Mouse (Mus musculus): ENCODE measurements around the gene Notum. TPM values are rescaled to one million over a fixed set of nuclear protein-coding genes. Genes with fewer than 3 reads are reported as not detected.
A peak's percentile ranks its signal among the peaks of the same experiment; 100 is the strongest.

Gene Notum
- polyA plus RNA-seq, 1 experiment from 2014 or later = 1.4 TPM

- WGBS = 93% methylated on average over 6 of the region's 6 CpGs
- no peak overlapping the region for H3K27ac ChIP-seq
- H3K4me3 ChIP-seq = no peak overlapping the region
- ATAC-seq (replicated peaks) = no peak
- no peak overlapping the region for H3K9ac ChIP-seq
- H3K9me3 ChIP-seq = no peaks in the 10 kb centered on the region
- H3K4me1 ChIP-seq = peaks cover 22% of the 10 kb centered on the region
- H3K27me3 ChIP-seq (replicated peaks) = no peaks in the 10 kb centered on the region
- H3K36me3 ChIP-seq (replicated peaks) = peaks cover 37% of the 10 kb centered on the region
- no peak overlapping the region for H3K4me2 ChIP-seq
These were observed 38.2 kb downstream of the Notum start for GRCm38 (mm10) chr11:120622805-120623204.

GRCm38 (mm10) chr11:120620195-120620594 lies 40.8 kb downstream of the Notum start:
- no peak overlapping the region for H3K27ac ChIP-seq
- no peak for ATAC-seq (replicated peaks)
- no peak overlapping the region for H3K4me3 ChIP-seq
- no peak overlapping the region for H3K4me2 ChIP-seq
- no peaks in the 10 kb centered on the region for H3K9me3 ChIP-seq
- WGBS = 93% methylated on average over 14 of the region's 14 CpGs
- peaks cover 33% of the 10 kb centered on the region for H3K36me3 ChIP-seq (replicated peaks)
- no peaks in the 10 kb centered on the region for H3K27me3 ChIP-seq (replicated peaks)
- no peak overlapping the region for H3K9ac ChIP-seq
- H3K4me1 ChIP-seq = peaks cover 38% of the 10 kb centered on the region

GRCm38 (mm10) chr11:120618619-120619535 lies 42.1 kb downstream of the Notum start:
- peaks cover 33% of the 10 kb centered on the region for H3K36me3 ChIP-seq (replicated peaks)
- H3K27me3 ChIP-seq (replicated peaks) = no peaks in the 10 kb centered on the region
- H3K27ac ChIP-seq = 0 out of 2 replicates have a peak overlapping the region, but pooled peaks have one; percentile 91
- H3K4me3 ChIP-seq = no peak overlapping the region
- WGBS = 95% methylated on average over 25 of the region's 25 CpGs
- H3K9me3 ChIP-seq = no peaks in the 10 kb centered on the region
- ATAC-seq (replicated peaks) = no peak
- peaks cover 31% of the 10 kb centered on the region for H3K4me1 ChIP-seq
- H3K9ac ChIP-seq = no peak overlapping the region
- no peak overlapping the region for H3K4me2 ChIP-seq

- Histone ChIP-seq H3K4me2 (peak within 1 kb of the TSS; percentile 74), H3K27ac (peak within 1 kb of the TSS; percentile 91), H3K4me3 (peak within 1 kb of the TSS; percentile 73), H3K9me3 (no peaks in the 10 kb centered on the region), H3K27me3 (replicated peaks) (no peaks in the 10 kb centered on the region), H3K9ac (peak within 1 kb of the TSS; percentile 84), H3K4me1 (peaks cover 24% of the 10 kb centered on the region), H3K36me3 (replicated peaks) (peaks cover 32% of the 10 kb centered on the region)
- under 1% methylated on average over 56 of the region's 56 CpGs for WGBS
- ATAC-seq (replicated peaks) = peak; percentile 95
These were observed 43.4 kb downstream of the Notum start, which contains the start of gene Pcyt2 for GRCm38 (mm10) chr11:120617519-120618112. Gene Pcyt2 (minus strand): TSS chr11:120617936.

GRCm38 (mm10) chr11:120616617-120617294 lies 44.2 kb downstream of the Notum start:
- 55% methylated on average over 4 of the region's 4 CpGs for WGBS
- no peak for ATAC-seq (replicated peaks)
- Histone ChIP-seq H3K27me3 (replicated peaks) (no peaks in the 10 kb centered on the region), H3K36me3 (replicated peaks) (peaks cover 24% of the 10 kb centered on the region), H3K4me1 (peaks cover 24% of the 10 kb centered on the region), H3K4me3 (peak overlapping the region; percentile 73), H3K27ac (peak overlapping the region; percentile 91), H3K9me3 (no peaks in the 10 kb centered on the region), H3K9ac (peak overlapping the region; percentile 84), H3K4me2 (peak overlapping the region; percentile 74)

- peaks cover 23% of the 10 kb centered on the region for H3K36me3 ChIP-seq (replicated peaks)
- H3K4me3 ChIP-seq = no peak overlapping the region
- no peak overlapping the region for H3K27ac ChIP-seq
- no peak overlapping the region for H3K4me2 ChIP-seq
- H3K27me3 ChIP-seq (replicated peaks) = no peaks in the 10 kb centered on the region
- no peak for ATAC-seq (replicated peaks)
- 89% methylated on average over 11 of the region's 11 CpGs for WGBS
- H3K9ac ChIP-seq = no peak overlapping the region
- no peaks in the 10 kb centered on the region for H3K9me3 ChIP-seq
- H3K4me1 ChIP-seq = peaks cover 24% of the 10 kb centered on the region
These were observed 45.3 kb downstream of the Notum start for GRCm38 (mm10) chr11:120615606-120616203.

GRCm38 (mm10) chr11:120615167-120615566 lies 45.8 kb downstream of the Notum start:
- no peak for ATAC-seq (replicated peaks)
- H3K4me3 ChIP-seq = no peak overlapping the region
- H3K27ac ChIP-seq = no peak overlapping the region
- H3K9ac ChIP-seq = no peak overlapping the region
- no peaks in the 10 kb centered on the region for H3K27me3 ChIP-seq (replicated peaks)
- H3K36me3 ChIP-seq (replicated peaks) = peaks cover 19% of the 10 kb centered on the region; the same call in 1 of the 2 replicates
- no peak overlapping the region for H3K4me2 ChIP-seq
- peaks cover 24% of the 10 kb centered on the region for H3K4me1 ChIP-seq
- H3K9me3 ChIP-seq = no peaks in the 10 kb centered on the region
- 93% methylated on average over 6 of the region's 6 CpGs for WGBS

- 0 out of 2 replicates have a peak, but pooled peaks cover 13% of the 10 kb centered on the region for H3K36me3 ChIP-seq (replicated peaks)
- 82% methylated on average over 8 of the region's 8 CpGs for whole genome bisulfite sequencing
These were observed 47.0 kb downstream of the Notum start for GRCm38 (mm10) chr11:120613976-120614375.

GRCm38 (mm10) chr11:120613481-120613972 lies 47.4 kb downstream of the Notum start:
- Histone ChIP-seq H3K36me3 (replicated peaks) (0 out of 2 replicates have a peak, but pooled peaks cover 9% of the 10 kb centered on the region), H3K27ac (no peak overlapping the region), H3K27me3 (replicated peaks) (peaks cover 9% of the 10 kb centered on the region; the same call in 1 of the 2 replicates), H3K9ac (no peak overlapping the region), H3K4me2 (no peak overlapping the region), H3K9me3 (no peaks in the 10 kb centered on the region), H3K4me3 (no peak overlapping the region), H3K4me1 (peaks cover 30% of the 10 kb centered on the region)
- ATAC-seq (replicated peaks) = no peak
- 89% methylated on average over 10 of the region's 10 CpGs for WGBS

More at GRCm38 (mm10) chr11:120613976-120614375, 47.0 kb downstream of the Notum start:
- Histone ChIP-seq H3K27ac (no peak overlapping the region), H3K9ac (no peak overlapping the region), H3K9me3 (no peaks in the 10 kb centered on the region), H3K4me2 (no peak overlapping the region), H3K4me3 (no peak overlapping the region), H3K4me1 (peaks cover 26% of the 10 kb centered on the region), H3K27me3 (replicated peaks) (peaks cover 5% of the 10 kb centered on the region; the same call in 1 of the 2 replicates)
- ATAC-seq (replicated peaks) = no peak

- H3K36me3 ChIP-seq (replicated peaks) = 0 out of 2 replicates have a peak, but pooled peaks cover 7% of the 10 kb centered on the region
- peaks cover 9% of the 10 kb centered on the region; the same call in 1 of the 2 replicates for H3K27me3 ChIP-seq (replicated peaks)
- H3K4me3 ChIP-seq = no peak overlapping the region
- no peak overlapping the region for H3K4me2 ChIP-seq
- no peak overlapping the region for H3K9ac ChIP-seq
- H3K4me1 ChIP-seq = peaks cover 30% of the 10 kb centered on the region
- 40% methylated on average over 6 of the region's 6 CpGs for WGBS
- no peak for ATAC-seq (replicated peaks)
- H3K9me3 ChIP-seq = no peaks in the 10 kb centered on the region
- H3K27ac ChIP-seq = no peak overlapping the region
These were observed 48.2 kb downstream of the Notum start for GRCm38 (mm10) chr11:120612763-120613162.

GRCm38 (mm10) chr11:120610477-120611046 lies 50.4 kb downstream of the Notum start:
- 83% methylated on average over 9 of the region's 9 CpGs for WGBS
- no peak for ATAC-seq (replicated peaks)
- Histone ChIP-seq H3K27me3 (replicated peaks) (peaks cover 14% of the 10 kb centered on the region), H3K27ac (no peak overlapping the region), H3K36me3 (replicated peaks) (peaks cover 16% of the 10 kb centered on the region; the same call in 1 of the 2 replicates), H3K4me3 (no peak overlapping the region), H3K9ac (no peak overlapping the region), H3K4me2 (no peak overlapping the region), H3K9me3 (no peaks in the 10 kb centered on the region), H3K4me1 (peaks cover 12% of the 10 kb centered on the region)
